ENCODE assay signal across 9 mouse cellular contexts in the genomic region with DNA sequence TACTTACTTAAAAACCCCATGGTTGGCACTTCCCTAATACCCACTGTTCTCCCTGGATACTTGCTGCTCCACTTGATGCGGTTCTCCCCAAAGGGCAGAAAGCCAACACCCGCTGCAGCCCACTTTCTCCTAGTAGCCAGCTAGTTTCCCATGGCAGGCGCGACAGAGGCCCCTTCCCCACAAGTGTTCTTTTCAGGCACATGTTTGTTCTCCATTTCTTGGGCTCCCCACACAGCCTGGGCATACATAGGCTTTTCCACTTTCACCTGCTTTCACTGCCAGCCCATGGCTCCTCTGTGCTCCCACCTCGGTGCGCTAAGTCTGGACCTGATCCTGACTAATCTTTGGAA. TPM values are rescaled to one million over a fixed set of nuclear protein-coding genes. Genes with fewer than 3 reads are reported as not detected.
DNase-seq lines count a peak whose midpoint lies in the region; ATAC-seq lines count a peak whose summit lies in the region.
"Had no signal": no experiment of that assay in that cellular context is flagged by ENCODE, and none has a peak within 500 bp of the region (broad histone marks: within the 10 kb centered on the region; RNA-seq: fewer than 3 reads in every experiment).

No protein-coding gene starts in this region.

- no peak overlapping the region for H3K27ac ChIP-seq in kidney, embryonic 16.5 days (ENCODE audit: low read length)
- no peak overlapping the region for H3K27ac ChIP-seq in embryonic facial prominence, embryonic 11.5 days (replicated peaks; ENCODE audit: low read depth, low read length)
- H3K27ac ChIP-seq in hindbrain, embryonic 11.5 days (ENCODE audit: low read depth, low read length) = peak overlapping the region; percentile 76; the same call in 1 of the 2 replicates
- H3K27ac ChIP-seq in midbrain, embryonic 13.5 days = peak overlapping the region; percentile 89

- peak overlapping the region; percentile 52 for H3K4me3 ChIP-seq in kidney, embryonic 16.5 days (ENCODE audit: low read length)
- H3K4me3 ChIP-seq in embryonic facial prominence, embryonic 11.5 days (ENCODE audit: low read depth, low read length) = peak overlapping the region; percentile 62
- peak overlapping the region; percentile 71 for H3K4me3 ChIP-seq in hindbrain, embryonic 11.5 days (ENCODE audit: low read depth, low read length)
- H3K4me3 ChIP-seq in midbrain, embryonic 13.5 days (replicated peaks) = peak overlapping the region; percentile 78

- 12% methylated on average over 6 of the region's 6 CpGs for WGBS in kidney, embryonic 16.5 days
- WGBS in embryonic facial prominence, embryonic 11.5 days = 16% methylated on average over 6 of the region's 6 CpGs
- 18% methylated on average over 6 of the region's 6 CpGs for WGBS in hindbrain, embryonic 11.5 days
- WGBS in midbrain, embryonic 13.5 days = 10% methylated on average over 6 of the region's 6 CpGs

- H3K36me3 ChIP-seq in kidney, embryonic 16.5 days (ENCODE audit: insufficient read depth, low read length) = no peaks in the 10 kb centered on the region
- H3K36me3 ChIP-seq in embryonic facial prominence, embryonic 11.5 days (replicated peaks; ENCODE audit: control insufficient read depth, insufficient read depth, low read depth, low read length) = no peaks in the 10 kb centered on the region
- H3K36me3 ChIP-seq in hindbrain, embryonic 11.5 days (ENCODE audit: control insufficient read depth, insufficient read depth, low read length) = no peaks in the 10 kb centered on the region
- H3K36me3 ChIP-seq in midbrain, embryonic 13.5 days = no peaks in the 10 kb centered on the region

- peak overlapping the region; percentile 81 for H3K4me2 ChIP-seq in kidney, embryonic 16.5 days (replicated peaks; ENCODE audit: low read depth, low read length)
- H3K4me2 ChIP-seq in embryonic facial prominence, embryonic 11.5 days (ENCODE audit: low read depth, low read length) = peak overlapping the region; percentile 100
- peak overlapping the region; percentile 91 for H3K4me2 ChIP-seq in hindbrain, embryonic 11.5 days (replicated peaks; ENCODE audit: low read depth, low read length)
- peak overlapping the region; percentile 80 for H3K4me2 ChIP-seq in midbrain, embryonic 13.5 days (replicated peaks)

- H3K4me1 ChIP-seq in kidney, embryonic 16.5 days (ENCODE audit: insufficient read depth, low read length) = peaks cover 7% of the 10 kb centered on the region; the same call in 1 of the 2 replicates
- peaks cover 3% of the 10 kb centered on the region; the same call in 1 of the 2 replicates for H3K4me1 ChIP-seq in embryonic facial prominence, embryonic 11.5 days (ENCODE audit: control insufficient read depth, insufficient read depth, low read length)
- H3K4me1 ChIP-seq in hindbrain, embryonic 11.5 days (replicated peaks; ENCODE audit: control insufficient read depth, insufficient read depth, low read length) = no peaks in the 10 kb centered on the region
- H3K4me1 ChIP-seq in midbrain, embryonic 13.5 days (replicated peaks) = peaks cover 14% of the 10 kb centered on the region; the same call in 1 of the 2 replicates

- peaks cover 18% of the 10 kb centered on the region for H3K27me3 ChIP-seq in kidney, embryonic 16.5 days (ENCODE audit: insufficient read depth, low read length)
- H3K27me3 ChIP-seq in embryonic facial prominence, embryonic 11.5 days (ENCODE audit: control insufficient read depth, insufficient read depth, low read length) = peaks cover 4% of the 10 kb centered on the region; the same call in 1 of the 2 replicates
- H3K27me3 ChIP-seq in hindbrain, embryonic 11.5 days (ENCODE audit: control insufficient read depth, insufficient read depth, low read length) = peaks cover 4% of the 10 kb centered on the region; the same call in 1 of the 2 replicates
- 0 out of 2 replicates have a peak, but pooled peaks cover 3% of the 10 kb centered on the region for H3K27me3 ChIP-seq in midbrain, embryonic 13.5 days

- DNase-seq in kidney, postnatal 10 days = no peak
- no peak for DNase-seq in embryonic facial prominence, embryonic 11.5 days (ENCODE audit: low spot score)
- DNase-seq in hindbrain, embryonic 11.5 days (ENCODE audit: low spot score) = no peak
- no peak for DNase-seq in thymus, postnatal 14 days
- DNase-seq in adrenal gland, adult 18-20 months (ENCODE audit: low spot score in 2 of 2) = no peak
- no peak for DNase-seq in adrenal gland, adult (ENCODE audit: inconsistent age in 2 of 2, low spot score in 1 of 2)

- no peaks in the 10 kb centered on the region for H3K9me3 ChIP-seq in kidney, embryonic 16.5 days (ENCODE audit: low read length)
- no peaks in the 10 kb centered on the region for H3K9me3 ChIP-seq in embryonic facial prominence, embryonic 11.5 days (replicated peaks; ENCODE audit: control insufficient read depth, low read length)
- no peaks in the 10 kb centered on the region for H3K9me3 ChIP-seq in hindbrain, embryonic 11.5 days (ENCODE audit: control insufficient read depth, low read length)
- H3K9me3 ChIP-seq in midbrain, embryonic 13.5 days = no peaks in the 10 kb centered on the region

- H3K9ac ChIP-seq in kidney, embryonic 16.5 days (replicated peaks; ENCODE audit: low read length) = no peak overlapping the region
- H3K9ac ChIP-seq in embryonic facial prominence, embryonic 11.5 days (replicated peaks; ENCODE audit: low read length) = no peak overlapping the region; the same call in 1 of the 2 replicates
- peak overlapping the region; percentile 79 for H3K9ac ChIP-seq in hindbrain, embryonic 11.5 days (ENCODE audit: low read depth, low read length)
- peak overlapping the region; percentile 88 for H3K9ac ChIP-seq in midbrain, embryonic 13.5 days (replicated peaks)

- ATAC-seq in kidney, embryonic 16.5 days (ENCODE audit: low FRiP score, low TSS enrichment) = peak; percentile 21; the same call in 1 of the 2 replicates
- no peak; the same call in 1 of the 2 replicates for ATAC-seq in embryonic facial prominence, embryonic 11.5 days (replicated peaks; ENCODE audit: insufficient number of reproducible peaks, low FRiP score, low TSS enrichment, low read depth)
- no peak; the same call in 1 of the 2 replicates for ATAC-seq in hindbrain, embryonic 11.5 days (ENCODE audit: low FRiP score)
- ATAC-seq in midbrain, embryonic 13.5 days = peak; percentile 28

RNA-seq across cellular contexts. Expression of a gene that starts 0.8 kb away (rescaled TPM):
- 0.59 and 0.76 TPM in 2 replicates for polyA plus RNA-seq in kidney, embryonic 16.5 days (2015; fragmentation: Nextera tagmentation; extraction: Ambion mirVana)
- polyA plus RNA-seq in embryonic facial prominence, embryonic 11.5 days (2014; fragmentation: Nextera tagmentation; extraction: Ambion mirVana) = 2.6 and 2.8 TPM in 2 replicates
- 7.5 and 9.4 TPM in 2 replicates for polyA plus RNA-seq in hindbrain, embryonic 11.5 days (2014; fragmentation: Nextera tagmentation; extraction: Ambion mirVana)
- 17.1 and 19.7 TPM in 2 replicates for polyA plus RNA-seq in midbrain, embryonic 13.5 days (2015; fragmentation: Nextera tagmentation; extraction: Ambion mirVana)
- total RNA-seq in adrenal gland, adult 18-20 months (2021) = 10 to 100 TPM; 13.3 to 21.2 TPM
- total RNA-seq: granulocyte monocyte progenitor cell, adult 5-6 weeks had no signal

Comparison
In these comparisons a context has a peak if more than half of its experiments do, and no peak if none do; other contexts are left out.
1. ATAC-seq: peak in kidney, embryonic 16.5 days (single experiment) and midbrain, embryonic 13.5 days (single experiment); none in embryonic facial prominence, embryonic 11.5 days (single experiment) and hindbrain, embryonic 11.5 days (single experiment).
2. H3K27ac ChIP-seq: peak in hindbrain, embryonic 11.5 days (single experiment) and midbrain, embryonic 13.5 days (single experiment); none in kidney, embryonic 16.5 days (single experiment) and embryonic facial prominence, embryonic 11.5 days (single experiment).
3. H3K9ac ChIP-seq: peak in hindbrain, embryonic 11.5 days (single experiment) and midbrain, embryonic 13.5 days (single experiment); none in kidney, embryonic 16.5 days (single experiment) and embryonic facial prominence, embryonic 11.5 days (single experiment).
4. Peak in every context shown above with its lines, with median percentiles within 50 percentile points of each other: H3K4me2 ChIP-seq and H3K4me3 ChIP-seq.